Mouse (Mus musculus): ENCODE data around the gene Mfsd5. TPM values are rescaled to one million over a fixed set of nuclear protein-coding genes. Genes with fewer than 3 reads are reported as not detected.

Gene Mfsd5
- polyA plus RNA-seq, 1 experiment from 2014 or later, result 59.8 TPM

DNA sequence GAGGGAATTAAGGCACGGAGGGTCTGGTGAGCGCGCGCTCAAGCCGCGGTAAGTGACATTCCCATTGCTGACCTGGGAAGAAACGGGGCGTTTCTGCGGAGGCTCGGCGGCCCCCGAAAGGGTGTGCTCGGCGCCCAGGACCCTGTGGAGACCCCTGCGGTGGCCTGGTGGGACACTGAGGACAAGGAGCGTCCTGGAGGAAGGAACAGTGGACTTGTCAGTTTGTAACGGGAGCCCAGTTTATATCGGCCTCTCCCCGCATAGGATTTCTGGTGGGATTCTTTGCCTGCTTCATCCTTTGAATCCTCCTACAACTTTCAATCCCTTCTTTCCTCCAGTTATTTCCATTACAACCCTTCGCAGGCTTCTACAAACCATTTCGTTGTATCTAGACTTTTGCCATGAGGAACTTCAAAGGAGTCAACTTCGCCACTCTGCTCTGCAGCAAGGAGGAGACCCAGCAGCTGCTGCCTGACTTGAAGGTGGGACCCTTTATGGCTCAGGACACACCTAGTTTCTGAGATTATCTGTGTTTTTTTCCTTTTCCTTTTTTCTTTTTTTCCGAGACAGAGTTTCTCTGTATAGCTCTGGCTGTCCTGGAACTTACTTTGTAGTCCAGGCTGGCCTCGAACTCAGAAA is 17.2 kb downstream of the Mfsd5 start:
- Histone ChIP-seq H3K4me2 (ENCODE audit: low read length) (peak overlapping the region; percentile 77), H3K27ac (ENCODE audit: low read length) (no peak overlapping the region), H3K9me3 (replicated peaks; ENCODE audit: control insufficient read depth, low read length, poor library complexity, severe bottlenecking) (no peaks in the 10 kb centered on the region), H3K36me3 (ENCODE audit: control insufficient read depth, insufficient read depth, low read length) (no peaks in the 10 kb centered on the region), H3K4me1 (ENCODE audit: control insufficient read depth, insufficient read depth, low read length) (peaks cover 7% of the 10 kb centered on the region), H3K4me3 (ENCODE audit: low read depth, low read length) (peak overlapping the region; percentile 42), H3K27me3 (ENCODE audit: control insufficient read depth, insufficient read depth, low read depth, low read length) (no peaks in the 10 kb centered on the region), H3K9ac (ENCODE audit: low read depth, low read length) (0 out of 2 replicates have a peak overlapping the region, but pooled peaks have one; percentile 1)
- peak; percentile 53 for ATAC-seq
- 5% methylated on average over 24 of the region's 24 CpGs for WGBS

DNA sequence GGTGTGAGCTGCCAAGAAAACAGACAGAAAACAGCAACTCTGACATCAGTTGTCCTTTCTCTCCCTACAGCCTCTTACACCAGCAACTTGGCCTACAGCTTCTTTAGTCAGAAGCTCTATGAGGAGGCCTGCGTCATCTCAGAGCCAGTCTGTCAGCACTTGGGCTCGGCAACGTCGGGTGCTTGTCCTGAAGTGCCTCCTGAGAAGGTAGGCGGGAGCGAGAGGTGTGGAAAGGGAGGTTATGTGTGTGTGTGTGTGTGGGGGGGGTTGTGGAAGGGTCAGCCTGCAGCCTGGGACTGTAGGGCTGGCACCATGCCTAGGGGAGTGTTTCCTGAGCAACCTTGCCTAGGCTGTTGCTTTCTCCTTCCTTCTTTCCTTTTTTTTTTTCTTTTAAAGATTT is 23.3 kb downstream of the Mfsd5 start:
- Histone ChIP-seq H3K4me1 (ENCODE audit: control insufficient read depth, insufficient read depth, low read length) (no peaks in the 10 kb centered on the region), H3K27me3 (ENCODE audit: control insufficient read depth, insufficient read depth, low read depth, low read length) (no peaks in the 10 kb centered on the region), H3K9ac (ENCODE audit: low read depth, low read length) (no peak overlapping the region), H3K27ac (ENCODE audit: low read length) (no peak overlapping the region), H3K9me3 (replicated peaks; ENCODE audit: control insufficient read depth, low read length, poor library complexity, severe bottlenecking) (no peaks in the 10 kb centered on the region), H3K36me3 (ENCODE audit: control insufficient read depth, insufficient read depth, low read length) (peaks cover 3% of the 10 kb centered on the region; the same call in 1 of the 2 replicates), H3K4me3 (ENCODE audit: low read depth, low read length) (no peak overlapping the region), H3K4me2 (ENCODE audit: low read length) (no peak overlapping the region)
- no peak for ATAC-seq
- WGBS, result 94% methylated on average over 6 of the region's 6 CpGs

GRCm38 (mm10) chr15:102308717-102309116 is 29.5 kb downstream of the Mfsd5 start:
- WGBS, result 88% methylated on average over 9 of the region's 9 CpGs
- no peak overlapping the region for H3K9ac ChIP-seq (ENCODE audit: low read depth, low read length)
- H3K4me3 ChIP-seq (ENCODE audit: low read depth, low read length), result no peak overlapping the region
- no peak for ATAC-seq
- H3K36me3 ChIP-seq (ENCODE audit: control insufficient read depth, insufficient read depth, low read length), result peaks cover 3% of the 10 kb centered on the region; the same call in 1 of the 2 replicates
- H3K27ac ChIP-seq (ENCODE audit: low read length), result no peak overlapping the region
- no peaks in the 10 kb centered on the region for H3K27me3 ChIP-seq (ENCODE audit: control insufficient read depth, insufficient read depth, low read depth, low read length)
- no peaks in the 10 kb centered on the region for H3K9me3 ChIP-seq (replicated peaks; ENCODE audit: control insufficient read depth, low read length, poor library complexity, severe bottlenecking)
- H3K4me2 ChIP-seq (ENCODE audit: low read length), result no peak overlapping the region
- no peaks in the 10 kb centered on the region for H3K4me1 ChIP-seq (ENCODE audit: control insufficient read depth, insufficient read depth, low read length)

GRCm38 (mm10) chr15:102310074-102310845 is 31.0 kb downstream of the Mfsd5 start:
- Histone ChIP-seq H3K27ac (ENCODE audit: low read length) (no peak overlapping the region), H3K4me3 (ENCODE audit: low read depth, low read length) (no peak overlapping the region), H3K9me3 (replicated peaks; ENCODE audit: control insufficient read depth, low read length, poor library complexity, severe bottlenecking) (no peaks in the 10 kb centered on the region), H3K36me3 (ENCODE audit: control insufficient read depth, insufficient read depth, low read length) (peaks cover 3% of the 10 kb centered on the region; the same call in 1 of the 2 replicates), H3K27me3 (ENCODE audit: control insufficient read depth, insufficient read depth, low read depth, low read length) (no peaks in the 10 kb centered on the region), H3K4me2 (ENCODE audit: low read length) (no peak overlapping the region), H3K4me1 (ENCODE audit: control insufficient read depth, insufficient read depth, low read length) (no peaks in the 10 kb centered on the region), H3K9ac (ENCODE audit: low read depth, low read length) (no peak overlapping the region)
- 90% methylated on average over 10 of the region's 10 CpGs for WGBS
- no peak for ATAC-seq

DNA sequence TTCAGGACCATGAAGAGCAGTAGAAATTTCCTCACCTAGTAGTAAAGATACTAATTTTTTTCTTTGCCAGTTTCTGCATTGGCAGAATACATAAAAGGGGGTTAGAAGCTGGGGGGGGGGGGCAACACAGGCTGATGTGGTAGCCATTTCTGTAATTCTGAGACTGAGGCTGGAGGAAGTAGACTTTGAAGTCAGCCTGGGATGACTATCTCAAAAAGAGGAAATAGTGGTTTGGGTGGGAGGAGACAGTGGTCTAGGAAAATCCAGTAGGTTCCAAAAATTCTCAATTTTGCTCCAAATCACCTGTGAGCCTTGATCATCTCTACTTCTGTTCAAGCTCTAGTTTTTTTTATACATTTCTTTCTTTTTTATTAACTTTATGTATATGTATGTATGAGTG is 32.2 kb downstream of the Mfsd5 start:
- H3K4me2 ChIP-seq (ENCODE audit: low read length), result no peak overlapping the region
- no peak overlapping the region for H3K27ac ChIP-seq (ENCODE audit: low read length)
- H3K27me3 ChIP-seq (ENCODE audit: control insufficient read depth, insufficient read depth, low read depth, low read length), result no peaks in the 10 kb centered on the region
- H3K36me3 ChIP-seq (ENCODE audit: control insufficient read depth, insufficient read depth, low read length), result no peaks in the 10 kb centered on the region
- H3K4me1 ChIP-seq (ENCODE audit: control insufficient read depth, insufficient read depth, low read length), result no peaks in the 10 kb centered on the region
- ATAC-seq, result no peak
- H3K4me3 ChIP-seq (ENCODE audit: low read depth, low read length), result no peak overlapping the region
- no peak overlapping the region for H3K9ac ChIP-seq (ENCODE audit: low read depth, low read length)
- H3K9me3 ChIP-seq (replicated peaks; ENCODE audit: control insufficient read depth, low read length, poor library complexity, severe bottlenecking), result no peaks in the 10 kb centered on the region

GRCm38 (mm10) chr15:102315292-102315691 is 36.0 kb downstream of the Mfsd5 start:
- Histone ChIP-seq H3K9ac (ENCODE audit: low read depth, low read length) (no peak overlapping the region), H3K4me1 (ENCODE audit: control insufficient read depth, insufficient read depth, low read length) (no peaks in the 10 kb centered on the region), H3K27ac (ENCODE audit: low read length) (no peak overlapping the region), H3K4me2 (ENCODE audit: low read length) (no peak overlapping the region), H3K36me3 (ENCODE audit: control insufficient read depth, insufficient read depth, low read length) (no peaks in the 10 kb centered on the region), H3K27me3 (ENCODE audit: control insufficient read depth, insufficient read depth, low read depth, low read length) (no peaks in the 10 kb centered on the region), H3K4me3 (ENCODE audit: low read depth, low read length) (no peak overlapping the region), H3K9me3 (replicated peaks; ENCODE audit: control insufficient read depth, low read length, poor library complexity, severe bottlenecking) (no peaks in the 10 kb centered on the region)
- WGBS, result 88% methylated on average over 8 of the region's 8 CpGs
- no peak for ATAC-seq

GRCm38 (mm10) chr15:102316263-102316662 is 37.0 kb downstream of the Mfsd5 start:
- H3K4me1 ChIP-seq (ENCODE audit: control insufficient read depth, insufficient read depth, low read length), result no peaks in the 10 kb centered on the region
- no peak overlapping the region for H3K4me2 ChIP-seq (ENCODE audit: low read length)
- no peaks in the 10 kb centered on the region for H3K9me3 ChIP-seq (replicated peaks; ENCODE audit: control insufficient read depth, low read length, poor library complexity, severe bottlenecking)
- no peak; the same call in 1 of the 2 replicates for ATAC-seq
- 85% methylated on average over 6 of the region's 6 CpGs for WGBS
- no peaks in the 10 kb centered on the region for H3K27me3 ChIP-seq (ENCODE audit: control insufficient read depth, insufficient read depth, low read depth, low read length)
- no peak overlapping the region for H3K9ac ChIP-seq (ENCODE audit: low read depth, low read length)
- H3K4me3 ChIP-seq (ENCODE audit: low read depth, low read length), result no peak overlapping the region
- H3K27ac ChIP-seq (ENCODE audit: low read length), result no peak overlapping the region
- H3K36me3 ChIP-seq (ENCODE audit: control insufficient read depth, insufficient read depth, low read length), result no peaks in the 10 kb centered on the region

DNA sequence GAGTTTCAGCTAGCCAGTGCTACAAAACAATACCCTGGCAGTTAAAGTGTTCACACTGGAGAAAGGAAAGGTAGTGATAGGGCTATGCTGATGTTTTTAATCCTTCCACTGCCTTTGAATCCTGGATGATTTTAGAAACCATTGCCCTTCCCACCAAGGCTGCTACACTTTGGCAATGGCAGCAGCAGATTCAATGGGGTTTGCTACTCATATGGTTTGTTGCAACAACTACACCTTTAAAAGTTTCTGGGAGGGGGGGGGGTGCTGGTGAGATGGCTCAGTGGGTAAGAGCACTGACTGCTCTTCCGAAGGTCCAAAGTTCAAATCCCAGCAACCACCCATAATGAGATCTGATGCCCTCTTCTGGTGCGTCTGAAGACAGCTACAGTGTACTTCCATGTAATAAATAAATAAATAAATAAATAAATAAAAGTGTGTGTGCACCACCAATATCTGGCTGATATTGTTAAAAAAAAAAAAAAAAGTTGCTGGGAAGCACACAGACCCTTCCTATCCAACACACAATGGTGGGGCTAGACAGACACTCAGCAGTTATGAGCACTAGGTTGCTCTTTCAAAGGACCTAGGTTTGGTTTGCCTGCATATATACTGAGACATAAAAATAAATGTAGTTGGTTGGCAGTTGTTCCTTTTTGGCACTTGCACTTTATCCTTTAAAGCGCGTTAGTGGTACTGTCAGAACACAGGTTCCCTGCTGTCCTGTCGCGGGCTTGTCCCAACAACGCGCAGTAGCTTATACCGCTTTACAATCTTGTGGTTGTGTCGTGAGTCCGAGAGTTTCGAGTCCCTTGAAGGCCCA is 45.6 kb downstream of the Mfsd5 start:
- H3K27me3 ChIP-seq (ENCODE audit: control insufficient read depth, insufficient read depth, low read depth, low read length), result no peaks in the 10 kb centered on the region
- peaks cover 4% of the 10 kb centered on the region for H3K36me3 ChIP-seq (ENCODE audit: control insufficient read depth, insufficient read depth, low read length)
- H3K9ac ChIP-seq (ENCODE audit: low read depth, low read length), result no peak overlapping the region
- H3K4me2 ChIP-seq (ENCODE audit: low read length), result peak overlapping the region; percentile 51
- 82% methylated on average over 12 of the region's 12 CpGs for WGBS
- H3K4me3 ChIP-seq (ENCODE audit: low read depth, low read length), result no peak overlapping the region
- no peak overlapping the region for H3K27ac ChIP-seq (ENCODE audit: low read length)
- no peak for ATAC-seq
- no peaks in the 10 kb centered on the region for H3K9me3 ChIP-seq (replicated peaks; ENCODE audit: control insufficient read depth, low read length, poor library complexity, severe bottlenecking)
- peaks cover 12% of the 10 kb centered on the region for H3K4me1 ChIP-seq (ENCODE audit: control insufficient read depth, insufficient read depth, low read length)
